Mouse (Mus musculus) cerebellum, adult 9-10 months (tissue): Measurements from ENCODE around the gene 1700040F15Rik.
"Not testable (repeated sequence)": the region's sequence is repeated elsewhere in the genome, so short reads cannot be mapped to it uniquely, and the experiment has no call there.

Source experiments
- DNase-seq: peaks from one replicate; pipeline ENCODE4 v3.0.0; 2022

1700040F15Rik gene

GRCm38 (mm10) chrY:61101947-61102346 lies at the start of gene 1700040F15Rik:
1700040F15Rik (plus strand) TSS chrY:61102247.
- not testable (repeated sequence) for DNase-seq
